Mouse (Mus musculus) cerebellum, adult 9-11 months (tissue): ENCODE data around the gene 3110082I17Rik.

ENCODE experiments used
- DNase-seq: peaks from one replicate; pipeline ENCODE4 v3.0.0; 2022

Gene 3110082I17Rik

GRCm38 (mm10) chr5:139374841-139375240 is 85.5 kb downstream of the 3110082I17Rik start:
- DNase-seq, result no peak

GRCm38 (mm10) chr5:139373889-139374444 is 86.4 kb downstream of the 3110082I17Rik start:
- DNase-seq, result no peak

GRCm38 (mm10) chr5:139373126-139373525 is 87.2 kb downstream of the 3110082I17Rik start:
- no peak for DNase-seq

- DNase-seq, result peak; percentile 89
Observed at GRCm38 (mm10) chr5:139371631-139372401, 88.5 kb downstream of the 3110082I17Rik start.

- no peak for DNase-seq
Observed at GRCm38 (mm10) chr5:139371118-139371517, 89.2 kb downstream of the 3110082I17Rik start.

- no peak for DNase-seq
Observed at GRCm38 (mm10) chr5:139370336-139370735, 90.0 kb downstream of the 3110082I17Rik start.

- no peak for DNase-seq
Observed at GRCm38 (mm10) chr5:139368638-139369320, 91.5 kb downstream of the 3110082I17Rik start.

GRCm38 (mm10) chr5:139367884-139368458 is 92.4 kb downstream of the 3110082I17Rik start:
- no peak for DNase-seq

GRCm38 (mm10) chr5:139366484-139366883 is 93.8 kb downstream of the 3110082I17Rik start:
- DNase-seq, result no peak

GRCm38 (mm10) chr5:139365827-139366226 is 94.5 kb downstream of the 3110082I17Rik start:
- no peak for DNase-seq

GRCm38 (mm10) chr5:139364911-139365571 is 95.3 kb downstream of the 3110082I17Rik start:
- DNase-seq, result no peak

- peak; percentile 84 for DNase-seq
Observed at GRCm38 (mm10) chr5:139364260-139364910, 95.9 kb downstream of the 3110082I17Rik start.

GRCm38 (mm10) chr5:139363858-139364257 is 96.5 kb downstream of the 3110082I17Rik start:
- DNase-seq, result no peak

- no peak for DNase-seq
Observed at GRCm38 (mm10) chr5:139359244-139359643, 101.1 kb downstream of the 3110082I17Rik start.

- no peak for DNase-seq
Observed at GRCm38 (mm10) chr5:139358653-139359052, 101.7 kb downstream of the 3110082I17Rik start.

GRCm38 (mm10) chr5:139355235-139355772 is 105.0 kb downstream of the 3110082I17Rik start:
- peak; percentile 85 for DNase-seq

- no peak for DNase-seq
Observed at GRCm38 (mm10) chr5:139353946-139354345, 106.4 kb downstream of the 3110082I17Rik start.

GRCm38 (mm10) chr5:139353496-139353895 is 106.8 kb downstream of the 3110082I17Rik start:
- no peak for DNase-seq

GRCm38 (mm10) chr5:139352317-139352716 is 108.0 kb downstream of the 3110082I17Rik start, which contains the start of gene Cyp2w1:
Gene Cyp2w1, plus strand, starts transcription at chr5:139352617.
- DNase-seq, result no peak

- no peak for DNase-seq
Observed at GRCm38 (mm10) chr5:139351628-139352027, 108.7 kb downstream of the 3110082I17Rik start.

GRCm38 (mm10) chr5:139351134-139351533 is 109.2 kb downstream of the 3110082I17Rik start, which contains the start of gene Cox19:
Gene Cox19, minus strand, starts transcription at chr5:139351418.
- DNase-seq, result no peak

- no peak for DNase-seq
Observed at GRCm38 (mm10) chr5:139349713-139350112, 110.6 kb downstream of the 3110082I17Rik start.
